Mouse (Mus musculus): Measurements from ENCODE around the gene Hsd17b12.

Hsd17b12 gene

DNA sequence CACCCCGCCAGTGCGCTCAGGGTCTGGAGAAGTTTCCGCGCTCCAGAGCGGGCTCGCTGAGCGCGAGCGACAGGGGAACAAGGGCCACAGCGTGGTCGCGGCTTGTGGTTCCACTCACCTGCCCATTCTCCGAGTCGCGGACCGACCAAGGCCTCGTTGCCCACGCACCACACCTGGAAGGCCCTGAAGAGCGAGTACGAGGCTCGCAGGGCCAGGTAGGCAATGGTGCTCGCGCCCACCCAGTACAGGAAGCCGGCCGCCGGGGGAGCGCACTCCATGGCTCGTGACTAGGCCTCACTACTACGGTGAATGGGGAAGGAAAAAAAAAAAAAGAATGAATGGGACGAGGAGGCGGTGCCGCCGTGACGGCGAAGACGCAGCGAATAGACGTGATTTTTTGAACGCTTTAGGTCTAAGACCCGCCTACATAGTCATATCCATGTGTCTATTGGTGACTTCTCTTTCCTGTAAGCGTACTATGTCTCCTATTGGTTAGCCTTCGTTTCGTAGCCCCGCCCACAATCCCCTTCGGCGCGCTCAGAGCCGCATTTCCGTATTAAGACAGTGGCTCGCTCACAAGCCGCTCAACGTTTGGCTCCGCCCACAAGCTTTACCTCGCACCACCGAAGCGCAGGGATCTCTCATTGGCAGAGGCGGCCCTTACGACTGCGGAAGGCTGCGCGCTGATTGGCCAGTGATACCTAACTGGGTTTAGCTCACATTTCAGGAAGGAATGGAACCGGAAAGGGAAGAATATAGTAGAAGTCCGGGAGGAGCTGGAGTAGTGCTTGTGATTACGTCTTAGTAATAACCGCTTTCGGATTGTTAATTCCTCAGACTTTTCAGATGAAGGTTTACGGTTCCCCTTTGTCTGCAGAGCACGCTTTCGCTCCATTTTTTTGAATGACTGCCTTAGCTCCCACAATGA is at the start of gene Hsd17b12:
TSS of gene Hsd17b12 (minus strand) at position 373 of the 928 bp plus-strand sequence.
- peak; percentile 98 to 99 for DNase-seq (ENCODE audit: low spot score in 2 of 2)

DNA sequence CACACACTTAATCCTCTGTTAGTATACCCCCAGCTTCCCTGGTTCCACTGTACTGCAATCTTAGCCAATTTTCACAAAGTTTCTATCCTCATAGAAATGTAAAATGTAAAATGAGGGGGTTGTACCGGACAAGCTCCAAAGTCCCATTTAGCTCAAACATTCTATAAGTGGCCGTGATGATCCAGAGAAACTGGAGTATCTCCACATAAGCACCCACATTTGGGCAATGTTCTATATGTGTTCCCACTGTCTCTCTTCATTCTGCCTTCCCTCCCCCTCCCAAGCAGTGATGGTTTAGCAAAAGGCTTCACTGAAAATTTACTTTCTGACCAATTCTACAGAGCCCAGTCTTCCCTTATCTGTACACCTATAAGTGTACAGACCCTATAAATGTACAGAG is 27.1 kb upstream of the Hsd17b12 start:
- no peak for DNase-seq (ENCODE audit: low spot score in 2 of 2)

- no peak for DNase-seq (ENCODE audit: low spot score in 2 of 2)
These were observed 26.4 kb upstream of the Hsd17b12 start for GRCm38 (mm10) chr2:94184142-94184541.

DNA sequence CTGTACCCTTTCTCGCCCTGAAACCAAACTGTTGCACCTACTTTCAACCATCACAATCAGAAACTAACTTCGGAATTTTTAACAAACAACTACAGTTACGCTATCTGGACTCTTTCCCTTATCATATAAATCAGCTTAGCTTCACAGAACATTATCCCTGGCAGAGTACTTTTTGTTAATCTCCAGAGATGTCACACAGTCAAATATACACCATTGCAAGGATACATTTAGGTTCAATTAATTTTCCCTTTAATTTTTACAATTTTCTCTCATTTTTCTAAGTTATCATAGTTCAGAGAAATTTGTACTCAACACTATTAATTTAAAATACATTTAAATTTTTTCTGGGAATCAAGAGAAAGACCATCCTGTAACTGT is 21.3 kb upstream of the Hsd17b12 start:
- DNase-seq (ENCODE audit: low spot score in 2 of 2): no peak

DNA sequence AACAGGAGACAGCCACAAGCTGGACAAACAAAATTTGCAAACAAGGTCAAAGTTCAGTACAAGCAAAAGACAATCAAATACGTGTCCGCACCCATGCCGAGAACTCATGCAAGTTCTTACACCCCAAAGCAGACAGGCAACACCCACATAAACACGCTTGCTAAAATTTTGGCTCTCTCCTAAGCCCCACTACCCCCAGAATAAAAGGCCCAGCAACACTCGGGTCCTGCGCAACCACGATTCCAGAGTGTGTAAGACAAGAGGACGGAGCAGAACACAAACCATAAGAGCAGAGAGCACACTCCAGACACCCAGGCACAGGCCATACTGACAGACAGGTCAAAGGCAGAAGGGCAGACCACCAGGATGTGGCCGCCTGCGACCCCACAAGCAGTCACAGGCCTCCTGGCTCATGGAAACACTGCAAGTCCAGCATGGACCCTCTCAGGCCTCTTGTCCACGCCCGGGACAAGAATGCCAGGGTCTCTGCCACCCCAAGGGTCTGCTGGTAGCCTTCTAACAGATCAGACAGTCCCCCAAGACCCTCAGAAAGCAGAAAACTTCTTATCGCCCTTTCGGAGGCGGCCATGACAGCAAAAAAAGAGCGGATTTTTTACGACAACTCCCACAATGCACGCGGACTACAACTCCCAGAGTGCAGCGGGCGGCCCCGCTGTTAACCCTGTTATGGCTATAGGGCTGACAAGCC is 20.7 kb upstream of the Hsd17b12 start:
- peak; percentile 74 to 79 for DNase-seq (ENCODE audit: low spot score in 2 of 2)

- DNase-seq (ENCODE audit: low spot score in 2 of 2): no peak
These were observed 19.5 kb upstream of the Hsd17b12 start for GRCm38 (mm10) chr2:94177294-94177693.

- DNase-seq (ENCODE audit: low spot score in 2 of 2): no peak
These were observed 18.6 kb upstream of the Hsd17b12 start for GRCm38 (mm10) chr2:94176381-94176780.

- no peak for DNase-seq (ENCODE audit: low spot score in 2 of 2)
These were observed 15.8 kb upstream of the Hsd17b12 start for GRCm38 (mm10) chr2:94173549-94173948.

DNA sequence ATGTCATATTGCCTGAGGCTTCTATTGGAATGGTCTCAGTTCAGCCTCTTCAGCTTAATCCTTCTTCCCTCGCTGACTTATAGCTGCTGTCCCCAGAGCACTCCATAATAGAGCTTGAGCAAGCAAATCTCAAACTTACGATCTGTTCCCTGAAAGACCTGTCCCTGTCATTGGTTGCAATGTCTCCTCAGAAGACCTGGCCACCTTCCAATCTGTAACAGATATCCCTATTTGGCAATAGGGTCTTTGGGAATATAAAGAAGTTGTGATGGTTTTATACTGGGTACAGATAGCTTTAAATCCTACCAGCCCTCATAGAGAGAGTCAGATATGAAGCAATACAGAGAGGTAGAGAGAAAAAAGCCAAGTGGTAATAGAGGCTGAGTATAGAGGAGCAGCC is 5.4 kb upstream of the Hsd17b12 start:
- no peak for DNase-seq (ENCODE audit: low spot score in 2 of 2)

- no peak for DNase-seq (ENCODE audit: low spot score in 2 of 2)
These were observed 4.4 kb upstream of the Hsd17b12 start for GRCm38 (mm10) chr2:94162141-94162540.

DNA sequence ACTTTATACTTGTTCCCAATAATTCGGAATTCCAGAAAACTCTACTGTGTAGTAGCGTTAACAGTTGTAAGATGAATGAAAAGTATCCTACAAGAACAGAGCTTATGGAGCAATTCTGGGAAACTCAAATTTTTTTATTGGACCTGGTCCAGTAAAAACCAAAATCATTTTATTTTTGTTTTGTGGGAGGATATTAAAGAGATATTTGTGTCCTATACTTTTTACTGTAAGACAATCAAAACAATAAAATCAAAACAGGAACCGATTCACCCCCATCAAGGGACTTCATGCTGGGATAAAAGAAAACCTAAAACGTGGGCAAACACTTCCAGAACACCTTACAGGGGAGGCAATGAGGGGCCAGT is 738 bp upstream of the Hsd17b12 start:
- DNase-seq (ENCODE audit: low spot score in 2 of 2): no peak

DNA sequence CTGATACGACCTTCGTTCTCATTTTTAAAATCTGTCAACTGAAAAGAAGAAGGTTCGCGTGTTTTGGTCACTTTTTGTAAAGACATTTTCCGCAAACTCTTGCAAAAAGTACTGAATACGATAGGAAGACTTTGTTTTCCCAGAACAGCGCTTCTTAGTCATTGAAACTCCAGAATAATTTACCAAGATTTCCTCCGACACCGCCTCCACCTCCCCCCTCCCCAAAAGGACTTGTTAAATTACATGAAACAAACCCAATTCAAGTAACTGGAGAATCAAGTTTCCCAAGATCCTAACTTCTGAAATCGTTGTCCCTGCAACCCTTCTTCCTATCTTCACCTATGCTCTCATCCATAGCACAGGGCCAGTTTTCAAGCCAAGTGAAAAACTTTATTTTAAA is 713 bp downstream of the Hsd17b12 start:
- DNase-seq (ENCODE audit: low spot score in 2 of 2): no peak

- DNase-seq (ENCODE audit: low spot score in 2 of 2): no peak
These were observed 12.6 kb downstream of the Hsd17b12 start for GRCm38 (mm10) chr2:94145146-94145542.

DNA sequence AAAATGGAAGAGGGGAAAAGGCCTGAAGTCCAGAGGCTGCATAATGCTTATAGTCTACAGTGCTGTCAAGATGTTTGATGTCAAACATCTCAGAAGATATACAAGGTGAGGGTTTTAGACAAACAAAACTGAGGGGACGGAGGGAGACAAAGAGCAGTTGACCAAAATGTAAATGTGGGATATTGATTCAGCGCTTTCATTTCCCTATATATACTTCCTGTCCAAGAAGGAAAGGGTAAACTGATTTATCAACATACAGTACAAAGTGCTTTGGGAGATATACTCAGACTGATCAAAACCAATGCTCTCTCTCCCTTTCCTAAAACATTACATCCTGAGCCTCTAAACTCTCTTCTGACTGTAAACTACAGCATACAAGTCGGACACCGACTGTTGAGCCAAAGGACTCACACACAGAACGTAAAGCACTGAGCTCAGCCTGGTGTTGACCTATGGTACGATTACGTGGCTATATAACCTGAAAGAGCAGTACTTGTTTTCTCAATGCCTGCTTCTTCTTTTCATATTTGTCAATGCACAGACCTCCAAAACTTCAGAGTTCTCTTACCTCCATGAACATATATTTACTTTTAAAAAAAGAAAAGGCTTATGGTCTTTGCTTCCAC is 13.1 kb downstream of the Hsd17b12 start:
- DNase-seq (ENCODE audit: low spot score in 2 of 2): no peak

DNA sequence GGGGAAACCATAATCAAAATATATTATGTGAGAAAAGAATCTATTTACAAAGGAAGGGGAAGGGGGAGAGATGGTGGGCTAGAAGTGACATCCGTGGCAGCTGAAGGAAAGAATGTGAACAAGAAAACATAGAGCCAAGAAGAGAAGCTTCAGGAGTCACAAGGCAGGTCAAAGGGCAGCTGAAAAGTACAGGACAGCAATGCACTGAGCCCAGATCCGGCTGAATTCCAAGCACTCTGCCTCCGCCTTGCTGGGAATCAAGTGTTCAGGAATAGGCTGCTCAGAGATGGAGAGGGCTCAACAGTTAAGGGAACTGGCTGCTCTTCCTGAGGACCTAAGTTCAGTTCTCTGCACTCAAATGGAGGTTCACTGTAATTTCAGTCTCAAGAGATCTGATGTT is 16.5 kb downstream of the Hsd17b12 start:
- no peak for DNase-seq (ENCODE audit: low spot score in 2 of 2)

GRCm38 (mm10) chr2:94138469-94139390 is 19.0 kb downstream of the Hsd17b12 start:
- DNase-seq (ENCODE audit: low spot score in 2 of 2): no peak

DNA sequence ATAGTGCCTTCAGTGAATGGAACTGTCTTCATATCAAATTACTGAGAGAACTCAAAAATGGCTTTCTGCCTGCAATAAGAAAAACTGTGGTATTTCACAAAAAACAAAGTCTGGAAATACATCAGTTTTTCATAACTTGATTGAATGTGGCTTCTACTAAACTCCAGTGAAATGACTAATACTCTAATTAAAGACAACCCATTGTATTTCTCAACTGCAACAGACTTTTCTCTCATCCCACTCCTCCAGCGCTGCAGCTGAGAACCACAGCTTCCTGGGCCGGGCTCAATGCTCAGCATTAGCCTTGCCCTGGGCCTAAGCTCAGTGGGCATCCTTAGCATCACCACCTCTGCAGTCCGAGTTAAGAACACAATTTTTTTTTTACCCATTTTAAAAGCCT is 20.9 kb downstream of the Hsd17b12 start:
- no peak for DNase-seq (ENCODE audit: low spot score in 2 of 2)

DNA sequence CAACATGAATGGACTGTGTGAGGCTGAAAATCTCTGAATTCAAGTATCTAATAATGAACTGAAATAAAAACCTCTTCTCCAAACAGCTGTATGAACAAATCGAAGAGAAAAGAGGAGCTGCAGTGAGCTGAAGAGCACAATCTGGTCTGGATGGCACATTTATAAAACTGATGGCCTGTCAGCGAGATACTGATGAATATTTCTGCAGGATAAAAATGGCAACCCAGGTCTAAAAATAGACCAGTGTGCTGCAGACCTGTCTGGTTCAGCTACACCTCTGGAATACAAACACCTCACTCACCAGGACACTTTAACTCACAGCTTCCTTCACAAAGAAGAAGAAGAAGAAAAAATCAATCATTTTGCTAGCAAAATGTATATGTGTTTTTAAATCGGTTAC is 29.3 kb downstream of the Hsd17b12 start:
- DNase-seq (ENCODE audit: low spot score in 2 of 2): no peak

GRCm38 (mm10) chr2:94122182-94123041 is 35.4 kb downstream of the Hsd17b12 start:
- DNase-seq (ENCODE audit: low spot score in 2 of 2): no peak

DNA sequence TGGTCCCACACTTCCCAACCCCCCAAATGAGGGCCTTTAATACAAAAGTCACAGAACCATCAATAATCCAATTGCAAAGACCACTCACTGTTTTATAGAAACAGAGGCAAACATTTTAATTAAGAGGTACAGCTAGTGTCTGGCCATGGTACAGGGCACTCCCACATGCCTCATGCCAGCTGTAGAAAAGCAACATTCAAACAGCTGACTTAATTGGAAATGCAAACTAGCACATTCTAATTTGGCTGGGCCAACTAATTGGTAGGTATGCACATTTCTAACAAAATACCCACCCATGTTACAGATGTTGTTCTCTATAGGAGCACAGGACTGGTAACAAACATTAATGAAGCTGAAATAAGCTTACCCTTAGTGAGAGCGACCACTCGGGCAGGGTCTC is 54.0 kb downstream of the Hsd17b12 start:
- no peak for DNase-seq (ENCODE audit: low spot score in 2 of 2)

GRCm38 (mm10) chr2:94089901-94090300 is 67.9 kb downstream of the Hsd17b12 start:
- DNase-seq (ENCODE audit: low spot score in 2 of 2): no peak

Measured in natural killer cell, adult 2 months (primary cell).